Mouse (Mus musculus) ES-E14 (cell line): ENCODE results near the gene Kdm8. TPM values are rescaled to one million over a fixed set of nuclear protein-coding genes. Genes with fewer than 3 reads are reported as not detected.

Source experiments
- DNase-seq: peaks from one replicate; pipeline ENCODE4 v3.0.0-alpha.2; 2013; ENCODE audit warnings: low read depth, low spot score
- H3K27ac ChIP-seq: 2 replicates; pipeline ENCODE4 v1.5.1; 2012; ENCODE audit warnings: low read depth, mild to moderate bottlenecking, low read length, moderate library complexity, mixed read lengths; ENCODE audit not compliant: poor library complexity, insufficient read depth, severe bottlenecking
- H3K36me3 ChIP-seq: 2 replicates; pipeline ENCODE4 v1.6.1; 2012; ENCODE audit warnings: mild to moderate bottlenecking, low read length, moderate library complexity, mixed read lengths; ENCODE audit not compliant: control insufficient read depth, poor library complexity, insufficient read depth, severe bottlenecking
- H3K4me1 ChIP-seq, 2 experiments: fragments of 150-350 bp in 1 of 2; sonication (generic) in 1 of 2; 2 replicates each; pipeline ENCODE4 v1.6.1; 2012; ENCODE audit warnings: low read length in 2 of 2, mild to moderate bottlenecking in 1 of 2, mixed read lengths in 1 of 2; ENCODE audit not compliant: control insufficient read depth in 2 of 2, insufficient read depth in 2 of 2, poor library complexity in 1 of 2
- H3K4me3 ChIP-seq, 2 experiments: fragments of 150-350 bp in 1 of 2; sonication (generic) in 1 of 2; 2 replicates each; pipeline ENCODE4 v1.5.1; 2012; ENCODE audit warnings: low read length in 2 of 2, low read depth in 1 of 2, mild to moderate bottlenecking in 1 of 2, mixed read lengths in 1 of 2; ENCODE audit not compliant: insufficient read depth in 1 of 2, poor library complexity in 1 of 2, severe bottlenecking in 1 of 2
- H3K9ac ChIP-seq: 2 replicates; pipeline ENCODE4 v1.6.1; 2012; ENCODE audit warnings: low read depth, mild to moderate bottlenecking, low read length, mixed read lengths; ENCODE audit not compliant: poor library complexity, insufficient read depth, severe bottlenecking
- H3K9me3 ChIP-seq: fragments of 150-350 bp; sonication (generic); 2 replicates; pipeline ENCODE4 v1.6.1; 2012; ENCODE audit warnings: low read depth, mild to moderate bottlenecking, low read length; ENCODE audit not compliant: control insufficient read depth, insufficient read depth
- CHD2 ChIP-seq: IDR thresholded peaks from 2 replicates; pipeline ENCODE4 v1.6.1; 2014; ENCODE audit warnings: mild to moderate bottlenecking, low read depth, low read length, inconsistent platforms
- HCFC1 ChIP-seq: IDR thresholded peaks from 2 replicates; pipeline ENCODE4 v1.6.1; 2012; ENCODE audit warnings: low read length, inconsistent platforms, borderline replicate concordance; ENCODE audit not compliant: insufficient read depth
- MAFK ChIP-seq: IDR thresholded peaks from 2 replicates; pipeline ENCODE4 v1.6.1; 2014; ENCODE audit warnings: mild to moderate bottlenecking, low read depth, low read length, inconsistent platforms; ENCODE audit not compliant: insufficient read depth
- ZC3H11A ChIP-seq: IDR thresholded peaks from 2 replicates; pipeline ENCODE4 v1.6.1; 2012; ENCODE audit warnings: low read depth, mild to moderate bottlenecking, inconsistent platforms, low read length, borderline replicate concordance
- ZNF384 ChIP-seq: IDR thresholded peaks from 2 replicates; pipeline ENCODE4 v1.6.1; 2012; ENCODE audit warnings: low read depth, low read length, inconsistent platforms
- in situ Hi-C, 2 experiments: fragments of 600-800 bp; cut with MboI; formaldehyde crosslinking; loops; one replicate each; pipeline ENCODE4 v1.15.1; 2025; ENCODE audit warnings: low sequenced_read_pairs in 2 of 2, inconsistent platforms in 1 of 2; ENCODE audit not compliant: unreplicated experiment in 2 of 2
- total RNA-seq: library from RNA; depleted of rRNA; stranded (reverse); fragments of 300-350 nt; gene quantifications from 2 replicates; pipeline ENCODE4 v1.2.3, GENCODE M21; 2012

Kdm8 gene
- total RNA-seq, 1 experiment = 6.7 TPM

DNA sequence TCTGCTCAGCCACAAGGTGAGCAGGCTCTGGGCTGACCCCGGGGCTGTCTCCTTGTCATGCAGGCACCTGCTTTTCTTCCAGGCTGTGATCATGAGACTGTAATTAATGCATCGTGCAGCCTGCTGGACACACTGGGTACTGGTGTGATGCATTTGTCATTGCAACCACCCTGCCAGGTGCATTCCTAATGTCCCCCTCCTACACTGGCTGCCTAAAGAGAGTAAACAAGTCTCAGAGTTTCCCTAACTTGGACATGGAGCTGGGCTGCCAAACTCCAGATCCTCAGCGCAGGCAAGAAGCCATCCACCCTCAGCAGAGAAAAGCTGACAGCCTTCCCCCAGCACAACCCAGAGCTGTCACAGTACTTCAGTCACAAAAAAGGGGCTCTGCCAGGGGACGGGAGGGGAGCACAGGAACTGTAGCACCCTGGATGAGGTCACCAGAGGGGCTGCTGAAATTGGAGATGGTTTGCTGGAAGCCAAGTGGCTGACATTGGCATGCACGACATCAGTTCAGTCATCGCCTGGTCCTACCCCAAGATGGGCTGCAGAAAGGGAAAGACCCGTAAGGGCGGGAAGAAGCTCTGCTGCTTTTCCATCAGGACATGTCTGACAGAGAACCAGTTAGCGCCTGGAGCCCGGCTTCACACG lies 31.2 kb downstream of the Kdm8 start:
- Histone ChIP-seq H3K36me3 (peaks cover 14% of the 10 kb centered on the region; the same call in 1 of the 2 replicates), H3K9ac (no peak overlapping the region), H3K4me3 (no peak overlapping the region), H3K4me1 (no peaks in the 10 kb centered on the region; a peak in 1 of 4 replicates), H3K27ac (no peak overlapping the region), H3K9me3 (no peaks in the 10 kb centered on the region)
- in situ Hi-C loops = no loop called here
- DNase-seq = no peak
- no peak for TF ChIP-seq CHD2
- TF ChIP-seq ZNF384 = no peak
- TF ChIP-seq HCFC1 = no peak
- TF ChIP-seq MAFK = no peak
- TF ChIP-seq ZC3H11A = no peak

DNA sequence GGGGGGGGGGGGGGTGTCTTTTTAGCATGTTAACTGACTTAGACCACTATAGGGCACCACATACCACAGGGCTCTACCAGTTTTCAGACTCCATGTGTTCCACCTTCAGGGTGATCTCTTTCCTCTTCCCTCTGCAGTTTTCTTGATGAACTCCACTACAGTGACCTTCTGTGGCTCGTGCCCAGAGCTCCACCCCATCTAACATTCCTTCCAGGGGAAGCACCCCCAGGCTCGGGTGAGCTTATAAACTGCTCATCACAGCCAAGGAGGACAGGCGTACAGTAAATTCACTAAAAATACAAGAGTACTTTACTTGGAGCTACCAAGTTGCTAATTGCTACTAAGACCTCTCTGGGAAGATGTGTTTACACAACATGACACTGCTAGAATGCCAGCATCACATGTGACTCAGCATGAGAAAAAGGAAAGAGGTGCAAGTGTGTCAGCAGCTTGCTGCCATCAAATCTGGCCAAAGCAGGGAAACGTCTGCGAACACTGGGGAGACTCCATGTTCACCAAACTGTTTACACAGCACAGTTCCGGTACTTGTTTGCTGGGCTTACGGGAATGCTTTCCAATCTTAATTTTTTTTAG lies 34.0 kb downstream of the Kdm8 start:
- in situ Hi-C loops = no loop called here
- no peak for DNase-seq
- no peaks in the 10 kb centered on the region for H3K9me3 ChIP-seq
- H3K27ac ChIP-seq = no peak overlapping the region
- H3K4me1 ChIP-seq = no peaks in the 10 kb centered on the region
- H3K36me3 ChIP-seq = peaks cover 9% of the 10 kb centered on the region; the same call in 1 of the 2 replicates
- TF ChIP-seq CHD2 (no peak), MAFK (no peak), ZNF384 (no peak), ZC3H11A (no peak), HCFC1 (no peak)
- no peak overlapping the region; the same call in 1 of the 2 replicates for H3K9ac ChIP-seq
- no peak overlapping the region for H3K4me3 ChIP-seq

DNA sequence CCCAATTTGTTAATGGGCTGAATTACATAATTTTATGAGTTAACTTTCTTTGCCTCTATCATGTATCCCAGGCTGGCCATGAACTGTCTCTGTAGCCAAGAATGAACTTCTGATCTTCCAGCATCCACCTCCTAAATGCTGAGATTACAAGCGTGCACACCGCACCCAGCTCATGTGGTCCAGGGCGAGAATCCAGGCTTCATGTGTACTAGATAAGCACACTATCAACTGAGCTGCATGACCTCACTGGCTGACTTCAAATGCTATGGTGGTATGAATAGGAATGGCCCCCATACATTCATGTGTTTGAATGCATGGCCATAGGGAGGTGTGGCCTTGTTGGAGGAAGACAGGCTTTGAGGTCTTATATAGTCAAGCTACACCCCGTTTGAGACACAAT lies 36.0 kb downstream of the Kdm8 start:
- no peaks in the 10 kb centered on the region for H3K4me1 ChIP-seq
- TF ChIP-seq CHD2 = no peak
- TF ChIP-seq ZNF384 = no peak
- TF ChIP-seq HCFC1 = no peak
- no peak for TF ChIP-seq ZC3H11A
- no peak for TF ChIP-seq MAFK
- in situ Hi-C loops = no loop called here
- H3K36me3 ChIP-seq = peaks cover 12% of the 10 kb centered on the region; the same call in 1 of the 2 replicates
- no peak overlapping the region for H3K9ac ChIP-seq
- no peak overlapping the region for H3K27ac ChIP-seq
- H3K9me3 ChIP-seq = no peaks in the 10 kb centered on the region
- DNase-seq = no peak
- H3K4me3 ChIP-seq = no peak overlapping the region

DNA sequence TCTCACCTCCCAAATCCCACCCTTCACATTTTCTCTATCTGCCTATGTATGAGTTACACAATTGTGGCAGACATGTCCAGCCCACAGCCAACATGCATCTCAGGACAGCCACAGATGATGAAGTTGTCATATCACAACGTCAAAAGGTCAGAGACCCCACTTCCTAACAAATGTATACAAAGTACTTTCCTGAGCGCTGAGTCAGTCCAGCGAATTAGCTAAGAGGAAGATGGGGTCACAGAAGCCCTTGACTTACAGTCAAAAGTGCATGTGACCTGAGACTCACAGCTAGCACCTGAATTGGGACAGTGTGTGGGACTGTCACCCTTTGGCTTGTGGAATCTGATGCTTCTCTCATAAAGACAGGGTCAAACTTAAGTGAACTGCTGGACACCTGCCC lies 37.9 kb downstream of the Kdm8 start:
- H3K27ac ChIP-seq = no peak overlapping the region
- peaks cover 12% of the 10 kb centered on the region; the same call in 1 of the 2 replicates for H3K36me3 ChIP-seq
- no peak overlapping the region for H3K4me3 ChIP-seq
- DNase-seq = no peak
- TF ChIP-seq ZNF384 (no peak), HCFC1 (no peak), CHD2 (no peak), ZC3H11A (no peak), MAFK (no peak)
- in situ Hi-C loops = no loop called here
- H3K9ac ChIP-seq = no peak overlapping the region
- H3K4me1 ChIP-seq = peaks cover 0 to under 1% of the 10 kb centered on the region in 2 experiments; a peak in 1 of 4 replicates
- H3K9me3 ChIP-seq = no peaks in the 10 kb centered on the region
